Mouse (Mus musculus): ENCODE measurements around the gene Banf1. TPM values are rescaled to one million over a fixed set of nuclear protein-coding genes. Genes with fewer than 3 reads are reported as not detected.
"Not testable (repeated sequence)": the region's sequence is repeated elsewhere in the genome, so short reads cannot be mapped to it uniquely, and the experiment has no call there.

Gene Banf1
- polyA plus RNA-seq, 1 experiment: 337 TPM

GRCm38 (mm10) chr19:5364124-5364523 lies 2.8 kb downstream of the Banf1 start:
- H3K79me2 ChIP-seq (ENCODE audit: control insufficient read depth, insufficient read depth): peaks cover 51% of the 10 kb centered on the region
- no peaks in the 10 kb centered on the region for H3K36me3 ChIP-seq (ENCODE audit: control insufficient read depth, insufficient read depth)
- H3K4me2 ChIP-seq (ENCODE audit: low read depth): no peak overlapping the region
- TF ChIP-seq CEBPB (IDR thresholded peaks at IDR 0.05; ENCODE audit: insufficient read depth, poor library complexity, severe bottlenecking): no peak
- no peak for TF ChIP-seq TCF12 (IDR thresholded peaks at IDR 0.05; ENCODE audit: insufficient read depth, poor library complexity, severe bottlenecking)
- no peak for TF ChIP-seq TCF3 (IDR thresholded peaks at IDR 0.05; ENCODE audit: insufficient read length, low read depth)
- TF ChIP-seq MYOG (IDR thresholded peaks at IDR 0.05; ENCODE audit: control insufficient read depth in 1 of 3, insufficient read depth in 1 of 3, insufficient read length in 2 of 3, low read depth in 2 of 3): no peak
- TF ChIP-seq POLR2AphosphoS2 (IDR thresholded peaks at IDR 0.05; ENCODE audit: insufficient read length, low read depth): no peak
- no peak for TF ChIP-seq REST (IDR thresholded peaks at IDR 0.05; ENCODE audit: insufficient read depth, insufficient read length)
- TF ChIP-seq POLR2A (IDR thresholded peaks at IDR 0.05; ENCODE audit: insufficient read length, low read depth): no peak
- no peak for TF ChIP-seq USF1 (IDR thresholded peaks at IDR 0.05; ENCODE audit: low read depth)
- H3ac ChIP-seq (ENCODE audit: control insufficient read depth, insufficient read length): no peak overlapping the region
- H3K4me3 ChIP-seq: no peak overlapping the region
- H3K27me3 ChIP-seq (ENCODE audit: control insufficient read depth, insufficient read depth, insufficient read length): no peaks in the 10 kb centered on the region

GRCm38 (mm10) chr19:5362186-5362585 lies 4.8 kb downstream of the Banf1 start:
- no peaks in the 10 kb centered on the region for H3K36me3 ChIP-seq (ENCODE audit: control insufficient read depth, insufficient read depth)
- H3K79me2 ChIP-seq (ENCODE audit: control insufficient read depth, insufficient read depth): peaks cover 32% of the 10 kb centered on the region
- no peak overlapping the region for H3ac ChIP-seq (ENCODE audit: control insufficient read depth, insufficient read length)
- no peak overlapping the region for H3K4me2 ChIP-seq (ENCODE audit: low read depth)
- no peak overlapping the region for H3K4me3 ChIP-seq
- TF ChIP-seq MYOD1 (IDR thresholded peaks at IDR 0.05; ENCODE audit: control insufficient read depth in 1 of 3, insufficient read length in 2 of 3, low read depth in 2 of 3) (peak in 1 of 3 experiments; percentile 29), TCF3 (IDR thresholded peaks at IDR 0.05; ENCODE audit: insufficient read length, low read depth) (no peak), E2F4 (IDR thresholded peaks at IDR 0.05; ENCODE audit: insufficient read depth) (no peak)
- H3K27me3 ChIP-seq (ENCODE audit: control insufficient read depth, insufficient read depth, insufficient read length): no peaks in the 10 kb centered on the region

GRCm38 (mm10) chr19:5356080-5356479 lies 10.9 kb downstream of the Banf1 start:
- H3K36me3 ChIP-seq (ENCODE audit: control insufficient read depth, insufficient read depth): no peaks in the 10 kb centered on the region
- no peak overlapping the region for H3K4me2 ChIP-seq (ENCODE audit: low read depth)
- no peaks in the 10 kb centered on the region for H3K27me3 ChIP-seq (ENCODE audit: control insufficient read depth, insufficient read depth, insufficient read length)
- TF ChIP-seq POLR2AphosphoS2 (IDR thresholded peaks at IDR 0.05; ENCODE audit: insufficient read length, low read depth): no peak
- no peak for TF ChIP-seq TCF3 (IDR thresholded peaks at IDR 0.05; ENCODE audit: insufficient read length, low read depth)
- no peak for TF ChIP-seq POLR2A (IDR thresholded peaks at IDR 0.05; ENCODE audit: insufficient read length, low read depth)
- no peak for TF ChIP-seq USF1 (IDR thresholded peaks at IDR 0.05; ENCODE audit: low read depth)
- no peaks in the 10 kb centered on the region for H3K79me2 ChIP-seq (ENCODE audit: control insufficient read depth, insufficient read depth)
- no peak overlapping the region for H3ac ChIP-seq (ENCODE audit: control insufficient read depth, insufficient read length)
- no peak overlapping the region for H3K4me3 ChIP-seq

GRCm38 (mm10) chr19:5353609-5354008 lies 13.4 kb downstream of the Banf1 start:
- TF ChIP-seq POLR2AphosphoS2 (IDR thresholded peaks at IDR 0.05; ENCODE audit: insufficient read length, low read depth): no peak
- TF ChIP-seq E2F4 (IDR thresholded peaks at IDR 0.05; ENCODE audit: insufficient read depth): no peak
- no peak for TF ChIP-seq TCF12 (IDR thresholded peaks at IDR 0.05; ENCODE audit: insufficient read depth, poor library complexity, severe bottlenecking)
- no peak for TF ChIP-seq POLR2A (IDR thresholded peaks at IDR 0.05; ENCODE audit: insufficient read length, low read depth)
- TF ChIP-seq USF1 (IDR thresholded peaks at IDR 0.05; ENCODE audit: low read depth): no peak
- no peak for TF ChIP-seq CEBPB (IDR thresholded peaks at IDR 0.05; ENCODE audit: insufficient read depth, poor library complexity, severe bottlenecking)
- TF ChIP-seq REST (IDR thresholded peaks at IDR 0.05; ENCODE audit: insufficient read depth, insufficient read length): no peak
- no peak for TF ChIP-seq MYOG (IDR thresholded peaks at IDR 0.05; ENCODE audit: control insufficient read depth in 1 of 3, insufficient read depth in 1 of 3, insufficient read length in 2 of 3, low read depth in 2 of 3)
- no peak for TF ChIP-seq MAX (IDR thresholded peaks at IDR 0.05; ENCODE audit: low read depth)
- no peak for TF ChIP-seq SRF (IDR thresholded peaks at IDR 0.05; ENCODE audit: control insufficient read depth, insufficient read length, low read depth)
- TF ChIP-seq MYOD1 (IDR thresholded peaks at IDR 0.05; ENCODE audit: control insufficient read depth in 1 of 3, insufficient read length in 2 of 3, low read depth in 2 of 3): no peak
- no peak for TF ChIP-seq TCF3 (IDR thresholded peaks at IDR 0.05; ENCODE audit: insufficient read length, low read depth)
- H3K79me2 ChIP-seq (ENCODE audit: control insufficient read depth, insufficient read depth): no peaks in the 10 kb centered on the region
- no peak overlapping the region for H3K4me2 ChIP-seq (ENCODE audit: low read depth)
- no peaks in the 10 kb centered on the region for H3K36me3 ChIP-seq (ENCODE audit: control insufficient read depth, insufficient read depth)
- no peaks in the 10 kb centered on the region for H3K27me3 ChIP-seq (ENCODE audit: control insufficient read depth, insufficient read depth, insufficient read length)
- H3K4me3 ChIP-seq: no peak overlapping the region
- no peak overlapping the region for H3ac ChIP-seq (ENCODE audit: control insufficient read depth, insufficient read length)

- not testable (repeated sequence) for H3ac ChIP-seq (ENCODE audit: control insufficient read depth, insufficient read length); H3K79me2 ChIP-seq (ENCODE audit: control insufficient read depth, insufficient read depth); H3K27me3 ChIP-seq (ENCODE audit: control insufficient read depth, insufficient read depth, insufficient read length); H3K36me3 ChIP-seq (ENCODE audit: control insufficient read depth, insufficient read depth); H3K4me3 ChIP-seq
- peak within 1 kb of the TSS; percentile 81 for H3K4me2 ChIP-seq (ENCODE audit: low read depth)
These were observed 17.5 kb downstream of the Banf1 start, which contains the start of gene Cst6 for GRCm38 (mm10) chr19:5349502-5349873. TSS of gene Cst6 (minus strand) at chr19:5349574.

Measured in myocyte (in vitro differentiated cells).